Mouse (Mus musculus) macrophage (primary cell): ENCODE measurements around the gene Cdrt4. TPM values are rescaled to one million over a fixed set of nuclear protein-coding genes. Genes with fewer than 3 reads are reported as not detected.

ENCODE experiments used
- H3K27ac ChIP-seq: fragments of 350-480 bp; formaldehyde crosslinking; 2 replicates; pipeline ENCODE4 v1.9.0; 2021
- H3K36me3 ChIP-seq: fragments of 350-480 bp; formaldehyde crosslinking; 2 replicates; pipeline ENCODE4 v1.9.0; 2021; ENCODE audit errors: inconsistent target
- H3K4me3 ChIP-seq: fragments of 350-480 bp; formaldehyde crosslinking; 2 replicates; pipeline ENCODE4 v1.9.0; 2021; ENCODE audit errors: inconsistent target
- H3K79me2 ChIP-seq: fragments of 350-480 bp; formaldehyde crosslinking; 2 replicates; pipeline ENCODE4 v1.9.0; 2021; ENCODE audit errors: inconsistent target
- WGBS: methylation state at CpG from one replicate; pipeline ENCODE4 v1.1.7; 2026; ENCODE audit warnings: inconsistent platforms; ENCODE audit not compliant: missing documents; 5-methylcytosine and 5-hydroxymethylcytosine counted together
- polyA plus RNA-seq: library from polyadenylated mRNA; stranded (reverse); fragments of 250-400 nt; gene quantifications from 3 replicates; pipeline ENCODE4 v1.2.4, GENCODE M21; 2018; ENCODE audit warnings: inconsistent platforms
- total RNA-seq, 78 experiments: library from RNA; depleted of rRNA; stranded (reverse); fragments of 250-400 nt; gene quantifications; 1 replicate in 9 of 78; 2 replicates in 24 of 78; 3 replicates in 43 of 78; 4 replicates in 2 of 78; pipeline ENCODE4 v1.2.4; 2018; ENCODE audit warnings: inconsistent platforms in 56 of 78

Cdrt4 gene
- total RNA-seq (2018; cell fraction: chromatin; rRNA removed): under 1 TPM in 1 of 26 experiments, not detected in 25; 0.82 TPM
- not detected for total RNA-seq (2018; cell fraction: cytosol; rRNA removed)
- total RNA-seq (2018; cell fraction: nucleus; rRNA removed): not detected
- not detected in 3 replicates for polyA plus RNA-seq

DNA sequence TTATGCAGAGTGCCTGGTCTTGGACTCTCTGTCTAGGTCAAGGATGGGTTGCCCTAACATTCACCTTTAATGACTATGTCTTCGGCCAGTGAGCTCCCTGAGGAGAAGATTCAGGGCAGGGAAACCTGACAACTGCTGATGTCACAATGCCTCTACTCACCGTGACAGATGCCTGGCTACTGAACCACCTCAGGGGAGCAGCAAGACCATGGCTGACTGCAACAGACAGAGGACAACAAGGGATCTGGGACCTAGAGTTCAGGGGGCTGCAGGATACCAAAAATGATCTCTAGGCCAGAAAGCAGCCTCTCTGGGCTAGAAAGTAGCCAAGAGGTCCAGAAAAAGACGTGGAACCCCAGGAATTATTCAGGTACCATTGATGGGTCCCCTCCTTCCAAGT is at the start of gene Cdrt4:
Gene Cdrt4 (plus strand): TSS at position 182 of the 400 bp plus-strand sequence.
- Histone ChIP-seq H3K36me3 (no peaks in the 10 kb centered on the region), H3K4me3 (no peak within 1 kb of the TSS), H3K79me2 (no peaks in the 10 kb centered on the region), H3K27ac (no peak within 1 kb of the TSS)
- 79% methylated on average over 3 of the region's 3 CpGs for WGBS

- Histone ChIP-seq H3K36me3 (no peaks in the 10 kb centered on the region), H3K27ac (no peak overlapping the region), H3K79me2 (no peaks in the 10 kb centered on the region), H3K4me3 (no peak overlapping the region)
- WGBS: 32% methylated on average over 12 of the region's 12 CpGs
Observed at GRCm38 (mm10) chr11:62901699-62902323, 49.2 kb upstream of the Cdrt4 start.

DNA sequence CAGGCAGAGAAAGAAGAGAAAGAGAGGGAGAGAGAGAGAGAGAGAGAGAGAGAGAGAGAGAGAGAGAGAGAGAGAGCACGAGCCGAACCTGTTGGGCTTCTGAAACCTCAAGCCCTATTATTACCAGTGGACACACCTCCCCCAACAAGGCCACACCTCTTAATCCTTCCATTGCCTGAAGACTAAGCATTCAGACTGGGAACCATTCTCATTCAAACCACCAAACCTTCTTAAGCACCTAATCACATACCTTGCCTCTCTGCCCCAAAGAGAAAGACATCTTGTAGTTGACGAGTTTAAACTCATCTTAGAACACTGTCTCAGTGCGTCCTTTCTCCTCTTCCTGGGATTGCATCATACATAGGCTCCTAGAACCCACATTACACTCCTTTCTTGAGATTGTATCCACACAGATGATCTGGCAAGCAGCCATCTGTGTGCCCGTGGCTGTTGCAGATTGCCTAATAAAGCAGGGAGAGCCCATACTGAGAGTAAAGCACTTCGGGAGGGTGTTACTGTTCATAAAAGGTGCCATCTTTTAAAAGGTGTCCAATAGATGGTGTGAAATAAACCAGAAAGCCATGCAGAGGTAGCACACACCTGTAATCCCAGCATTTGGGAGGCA is 47.0 kb upstream of the Cdrt4 start:
- Histone ChIP-seq H3K4me3 (no peak overlapping the region), H3K36me3 (no peaks in the 10 kb centered on the region), H3K27ac (no peak overlapping the region), H3K79me2 (no peaks in the 10 kb centered on the region)
- 32% methylated on average over 4 of the region's 6 CpGs for WGBS

- WGBS: 79% methylated on average over 3 of the region's 3 CpGs
- H3K36me3 ChIP-seq: no peaks in the 10 kb centered on the region
Observed at GRCm38 (mm10) chr11:62909720-62910306, 41.2 kb upstream of the Cdrt4 start.

DNA sequence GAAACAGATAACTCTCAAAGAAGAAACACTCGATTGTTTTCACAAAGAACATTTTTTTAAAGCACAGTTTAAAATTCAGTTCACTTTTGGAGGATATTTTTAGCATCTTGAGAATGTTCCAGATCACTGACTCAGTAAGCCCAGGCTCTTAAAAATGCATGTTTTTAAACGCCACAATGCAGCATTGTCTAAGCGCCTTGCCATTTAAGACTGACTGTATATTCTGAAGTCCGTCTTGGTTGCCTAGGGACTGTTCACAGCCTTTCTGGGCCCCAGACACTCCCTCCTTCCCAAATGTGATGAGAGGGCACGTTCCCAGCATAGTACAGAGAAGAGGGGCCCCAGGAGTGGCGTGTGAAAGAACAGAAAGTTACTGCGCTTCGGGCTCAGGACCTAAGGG is 39.6 kb upstream of the Cdrt4 start:
- Histone ChIP-seq H3K27ac (no peak overlapping the region), H3K4me3 (no peak overlapping the region), H3K79me2 (no peaks in the 10 kb centered on the region), H3K36me3 (no peaks in the 10 kb centered on the region)
- 78% methylated on average over 8 of the region's 8 CpGs for WGBS

More at GRCm38 (mm10) chr11:62909720-62910306, 41.2 kb upstream of the Cdrt4 start:
- Histone ChIP-seq H3K4me3 (no peak overlapping the region), H3K79me2 (no peaks in the 10 kb centered on the region), H3K27ac (no peak overlapping the region)

DNA sequence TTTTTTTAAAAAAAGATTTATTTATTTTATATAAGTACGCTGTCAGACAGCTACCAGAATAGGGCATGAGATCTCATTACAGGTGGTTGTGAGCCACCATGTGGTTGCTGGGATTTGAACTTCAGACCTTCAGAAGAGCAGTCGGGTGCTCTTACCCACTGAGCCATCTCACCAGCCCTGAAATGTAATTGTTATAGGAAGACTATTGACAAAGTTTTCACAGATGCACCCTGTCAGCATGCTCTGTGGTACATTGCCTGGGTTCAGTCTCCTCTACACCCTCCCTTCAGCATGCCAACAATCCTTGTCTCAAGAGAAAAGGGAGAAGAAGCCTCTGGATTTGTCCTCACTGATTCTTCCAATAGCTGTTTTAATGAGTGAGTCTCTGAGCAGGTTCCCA is 37.9 kb upstream of the Cdrt4 start:
- 88% methylated on average over 2 of the region's 2 CpGs for WGBS
- H3K36me3 ChIP-seq: no peaks in the 10 kb centered on the region
- H3K79me2 ChIP-seq: no peaks in the 10 kb centered on the region
- H3K4me3 ChIP-seq: no peak overlapping the region
- no peak overlapping the region for H3K27ac ChIP-seq

GRCm38 (mm10) chr11:62914532-62914931 is 36.5 kb upstream of the Cdrt4 start:
- WGBS: 59% methylated on average over 6 of the region's 6 CpGs
- no peak overlapping the region for H3K4me3 ChIP-seq
- no peak overlapping the region for H3K27ac ChIP-seq
- H3K36me3 ChIP-seq: no peaks in the 10 kb centered on the region
- H3K79me2 ChIP-seq: no peaks in the 10 kb centered on the region

- Histone ChIP-seq H3K4me3 (no peak overlapping the region), H3K27ac (no peak overlapping the region), H3K36me3 (no peaks in the 10 kb centered on the region), H3K79me2 (no peaks in the 10 kb centered on the region)
- 23% methylated on average over 2 of the region's 2 CpGs for WGBS
Observed at GRCm38 (mm10) chr11:62915486-62915885, 35.5 kb upstream of the Cdrt4 start.

DNA sequence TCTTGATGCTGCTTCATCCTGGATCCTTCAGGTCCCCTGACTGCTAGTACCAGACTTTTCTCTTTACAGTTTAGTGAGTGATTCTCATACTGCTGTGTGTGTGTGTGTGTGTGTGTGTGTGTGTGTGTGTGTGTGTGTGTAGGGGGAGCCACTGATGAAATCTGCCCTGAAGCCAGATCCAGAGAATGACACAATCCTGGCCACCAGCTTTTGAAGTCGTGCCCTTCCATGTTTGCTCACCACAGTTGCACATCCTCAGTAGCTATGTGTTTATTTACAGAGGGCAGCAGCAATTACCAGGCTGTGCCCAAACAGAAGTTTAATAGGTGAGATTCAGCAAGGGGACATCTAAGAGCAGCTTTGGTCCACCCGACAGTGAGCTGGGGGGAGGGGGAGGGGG is 34.2 kb upstream of the Cdrt4 start:
- Histone ChIP-seq H3K36me3 (no peaks in the 10 kb centered on the region), H3K79me2 (no peaks in the 10 kb centered on the region), H3K4me3 (no peak overlapping the region), H3K27ac (no peak overlapping the region)
- WGBS: 12% methylated on average over 2 of the region's 2 CpGs

DNA sequence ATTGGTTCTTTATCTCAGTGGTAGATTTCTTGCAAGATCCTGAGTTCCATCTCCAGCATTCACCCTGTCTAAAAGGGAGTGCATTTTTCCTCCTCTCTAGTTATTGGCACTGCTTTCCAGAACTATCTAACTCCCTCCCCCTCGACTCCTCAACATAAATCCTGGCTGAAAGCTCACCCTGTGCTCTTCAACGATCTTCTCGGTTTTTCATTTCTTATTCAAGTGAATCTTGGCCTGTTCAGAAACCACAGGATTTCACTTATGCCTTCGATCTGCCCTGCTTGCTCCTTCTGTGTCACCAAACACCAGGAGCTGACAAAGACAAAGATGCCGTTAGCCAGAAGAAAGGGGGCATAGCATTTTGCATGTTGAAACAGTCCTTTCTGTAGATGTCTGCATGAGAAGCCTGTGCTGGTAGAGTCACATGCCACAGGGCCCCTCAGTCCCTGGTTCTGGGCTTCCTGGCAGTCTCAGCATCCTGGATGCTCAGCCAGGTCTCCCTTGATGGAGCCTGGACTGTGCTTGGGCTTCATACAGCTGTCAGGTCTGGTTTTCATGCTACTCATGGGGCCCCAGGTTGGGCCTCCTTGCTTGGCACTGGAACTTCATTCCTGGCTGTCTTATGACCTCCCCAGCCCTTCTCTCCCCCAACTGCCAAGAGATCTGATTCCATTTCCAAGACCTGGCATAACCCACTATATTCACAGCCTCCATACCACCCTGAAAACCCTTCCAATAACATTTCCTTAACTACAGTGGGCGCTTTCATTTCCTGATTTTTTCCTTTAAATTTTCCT is 30.8 kb upstream of the Cdrt4 start:
- WGBS: 83% methylated on average over 6 of the region's 6 CpGs
- H3K79me2 ChIP-seq: no peaks in the 10 kb centered on the region
- H3K4me3 ChIP-seq: no peak overlapping the region

DNA sequence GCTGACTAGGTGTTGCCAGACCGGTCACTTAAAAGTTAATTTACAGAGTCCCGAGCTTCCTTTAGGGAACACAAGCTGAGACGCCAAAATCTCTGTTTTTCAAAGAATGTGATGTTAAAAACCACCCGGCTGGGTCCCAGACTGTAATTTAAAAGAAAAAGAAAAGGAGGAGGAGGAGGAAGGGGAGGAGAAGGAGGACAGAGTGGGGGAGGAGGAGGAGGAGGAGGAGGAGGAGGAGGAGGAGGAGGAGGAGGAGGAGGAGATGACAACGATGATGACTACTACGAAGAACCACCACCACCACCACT is 30.3 kb upstream of the Cdrt4 start:
- Histone ChIP-seq H3K36me3 (no peaks in the 10 kb centered on the region), H3K27ac (no peak overlapping the region), H3K4me3 (no peak overlapping the region), H3K79me2 (no peaks in the 10 kb centered on the region)
- WGBS: 60% methylated on average over 3 of the region's 6 CpGs

More for the DNA sequence above, 30.8 kb upstream of the Cdrt4 start:
- Histone ChIP-seq H3K36me3 (no peaks in the 10 kb centered on the region), H3K27ac (no peak overlapping the region)

DNA sequence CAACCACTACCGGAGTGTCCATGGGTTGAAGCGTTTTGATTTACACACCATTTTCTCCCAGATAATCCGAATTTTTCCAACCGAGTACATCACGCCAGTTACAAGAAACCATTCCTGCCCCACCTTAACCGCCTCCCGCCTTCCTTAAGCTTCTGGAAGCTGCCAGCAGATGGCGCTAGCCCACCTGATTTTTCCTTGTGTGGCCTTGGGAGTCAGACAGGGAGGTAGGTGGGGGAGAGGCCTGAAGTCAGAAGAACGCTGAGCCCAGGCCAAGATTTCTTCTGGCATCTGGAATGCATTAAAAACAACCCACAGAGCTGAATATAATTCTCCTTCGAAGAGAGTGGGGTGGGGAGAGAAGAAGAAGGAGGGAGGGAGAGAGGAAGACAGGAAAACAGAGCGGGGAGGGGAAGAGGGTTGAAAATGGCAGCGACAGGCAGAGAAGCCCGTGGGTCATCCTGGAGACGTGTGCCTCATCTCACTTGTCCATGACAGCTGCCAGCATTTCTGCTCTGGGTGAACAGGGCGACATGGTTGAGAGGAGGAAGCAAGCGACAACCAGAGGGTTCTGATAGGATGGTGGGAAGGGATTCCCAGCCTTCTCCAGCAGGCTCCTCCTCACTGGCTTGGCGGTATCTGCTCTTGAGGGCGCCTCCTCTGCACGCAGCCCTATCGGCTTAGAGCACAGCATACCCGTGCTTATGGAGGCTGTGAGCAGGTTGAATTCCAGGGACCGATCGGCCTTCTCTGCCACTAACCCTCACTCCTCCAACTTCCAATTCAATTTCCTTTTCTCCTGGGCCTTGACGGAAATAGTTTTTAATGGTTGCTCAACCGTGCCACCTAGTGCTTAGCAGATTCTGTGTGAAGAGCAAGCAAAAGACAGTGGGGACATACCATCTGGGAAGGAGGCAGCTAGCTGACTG is 29.7 kb upstream of the Cdrt4 start:
- no peaks in the 10 kb centered on the region for H3K79me2 ChIP-seq
- no peaks in the 10 kb centered on the region for H3K36me3 ChIP-seq
- WGBS: 44% methylated on average over 24 of the region's 25 CpGs
- no peak overlapping the region for H3K27ac ChIP-seq
- no peak overlapping the region for H3K4me3 ChIP-seq

DNA sequence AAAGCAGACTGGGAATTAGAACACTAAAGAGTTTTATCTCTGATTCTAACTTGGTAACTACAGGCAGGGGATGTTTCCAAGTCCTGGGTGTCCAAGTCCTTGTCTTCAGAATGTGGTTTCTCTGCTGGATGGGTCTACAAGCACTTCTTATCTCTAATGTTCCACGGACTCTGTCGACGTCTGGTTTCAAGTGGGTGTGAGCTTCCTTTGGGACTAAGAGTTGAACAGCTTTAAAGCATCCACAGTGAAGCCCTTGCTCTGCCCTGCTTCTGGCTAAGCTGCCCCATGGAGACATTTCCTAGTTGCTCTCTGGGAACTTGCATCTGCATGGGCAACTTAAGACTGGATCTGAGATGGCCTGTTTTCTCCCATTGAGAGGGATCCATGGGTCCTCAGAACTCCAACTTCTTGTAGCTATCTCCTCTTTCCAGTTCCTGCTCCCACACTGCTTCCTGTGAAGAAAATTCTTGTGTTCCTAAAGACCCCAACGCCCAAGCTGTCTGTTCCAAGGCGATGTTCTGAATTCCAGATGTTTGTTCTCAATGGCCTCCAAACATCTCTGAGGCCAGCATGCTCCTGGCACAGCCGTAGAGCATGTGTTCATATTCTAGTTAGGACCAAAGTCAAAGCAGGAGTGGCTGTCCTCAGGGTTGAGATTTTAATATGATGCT is 26.8 kb upstream of the Cdrt4 start:
- Histone ChIP-seq H3K4me3 (no peak overlapping the region), H3K27ac (no peak overlapping the region), H3K79me2 (no peaks in the 10 kb centered on the region), H3K36me3 (no peaks in the 10 kb centered on the region)
- 76% methylated on average over 6 of the region's 6 CpGs for WGBS
